Mouse (Mus musculus) thymus, adult 2 months (tissue): ENCODE results near the gene Tnfsf13b. TPM values are rescaled to one million over a fixed set of nuclear protein-coding genes. Genes with fewer than 3 reads are reported as not detected.

Source experiments
- DNase-seq: peaks from one replicate; pipeline ENCODE4 v3.0.0; 2021
- H3K27ac ChIP-seq: fragments of 200-500 bp; 2 replicates; pipeline ENCODE4 v1.5.1; 2012; ENCODE audit warnings: low read length, control low read depth; ENCODE audit not compliant: control insufficient read depth, insufficient read depth
- H3K27me3 ChIP-seq: fragments of 200-500 bp; 2 replicates; pipeline ENCODE4 v1.6.1; 2012; ENCODE audit warnings: mild to moderate bottlenecking, low read length, moderate library complexity, mixed read lengths; ENCODE audit not compliant: control insufficient read depth, insufficient read depth
- H3K36me3 ChIP-seq: fragments of 200-500 bp; 2 replicates; pipeline ENCODE4 v1.6.1; 2012; ENCODE audit warnings: mild to moderate bottlenecking, low read length, moderate library complexity; ENCODE audit not compliant: control insufficient read depth, insufficient read depth
- H3K4me1 ChIP-seq: fragments of 200-500 bp; replicated peaks from 2 replicates; pipeline ENCODE4 v1.6.1; 2012; ENCODE audit warnings: low read length; ENCODE audit not compliant: control insufficient read depth, insufficient read depth
- H3K4me3 ChIP-seq: fragments of 200-500 bp; 2 replicates; pipeline ENCODE4 v1.5.1; 2012; ENCODE audit warnings: mild to moderate bottlenecking, low read length, control low read depth, moderate library complexity; ENCODE audit not compliant: control insufficient read depth, insufficient read depth
- CTCF ChIP-seq: fragments of 200-500 bp; IDR thresholded peaks from 2 replicates; pipeline ENCODE4 v1.5.1; 2012; ENCODE audit warnings: mild to moderate bottlenecking, control low read depth, low read length, moderate library complexity, borderline replicate concordance; ENCODE audit not compliant: control insufficient read depth, poor library complexity, insufficient read depth; ENCODE audit errors: extremely low read depth
- POLR2A ChIP-seq: fragments of 200-500 bp; IDR thresholded peaks from 2 replicates; pipeline ENCODE4 v1.6.1; 2012; ENCODE audit warnings: mild to moderate bottlenecking, low read length, control low read depth, moderate library complexity; ENCODE audit not compliant: control insufficient read depth, poor library complexity, insufficient read depth; ENCODE audit errors: extremely low read depth
- WGBS: fragments of 180-500 bp; shearing (Covaris S2); methylation state at CpG from one replicate; pipeline ENCODE4 v1.1.7; 2018; 5-methylcytosine and 5-hydroxymethylcytosine counted together
- polyA plus RNA-seq: library from polyadenylated mRNA; depleted of rRNA; stranded (reverse); fragments of >200 nt; gene quantifications from 2 replicates; pipeline ENCODE4 v1.2.3, GENCODE M21; 2012

The Tnfsf13b gene
- polyA plus RNA-seq, 1 experiment: 1.7 TPM

DNA sequence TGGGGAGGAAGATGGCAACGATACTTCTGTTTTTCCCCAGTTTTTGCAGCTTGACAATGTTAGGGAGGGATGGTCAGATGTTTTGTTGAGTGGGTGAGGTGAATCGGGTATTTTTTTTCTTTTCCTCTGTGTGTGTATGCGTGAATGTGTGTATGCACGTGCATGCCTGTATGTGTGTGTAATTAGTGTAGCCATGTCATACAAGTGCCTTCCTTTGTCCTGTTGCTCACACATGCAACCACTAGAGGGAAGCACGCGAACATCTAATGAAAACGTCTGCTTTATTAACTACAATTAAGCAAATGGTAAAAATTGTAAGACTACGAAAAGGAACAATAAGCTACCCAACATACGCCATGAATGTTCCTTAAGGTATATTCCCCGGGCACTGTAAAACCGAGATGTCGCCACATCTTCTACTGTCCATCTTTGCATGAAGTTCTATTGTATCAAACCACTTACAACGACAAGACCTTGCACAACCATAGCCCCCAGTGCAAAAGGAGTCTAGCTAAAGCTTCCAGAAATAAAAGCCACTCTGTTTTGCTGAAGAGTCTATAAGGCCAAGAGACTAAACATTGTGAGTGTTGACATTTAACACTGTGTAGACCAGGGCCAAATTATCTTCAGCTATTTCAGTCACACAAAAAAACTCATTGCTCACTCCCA, 37.7 kb downstream of the Tnfsf13b start:
- 58% methylated on average over 13 of the region's 13 CpGs for WGBS
- no peaks in the 10 kb centered on the region for H3K36me3 ChIP-seq
- no peak overlapping the region for H3K4me3 ChIP-seq
- H3K27ac ChIP-seq: no peak overlapping the region
- DNase-seq: peak; percentile 2
- no peaks in the 10 kb centered on the region for H3K27me3 ChIP-seq
- H3K4me1 ChIP-seq: no peaks in the 10 kb centered on the region
- TF ChIP-seq POLR2A (no peak), CTCF (no peak)

DNA sequence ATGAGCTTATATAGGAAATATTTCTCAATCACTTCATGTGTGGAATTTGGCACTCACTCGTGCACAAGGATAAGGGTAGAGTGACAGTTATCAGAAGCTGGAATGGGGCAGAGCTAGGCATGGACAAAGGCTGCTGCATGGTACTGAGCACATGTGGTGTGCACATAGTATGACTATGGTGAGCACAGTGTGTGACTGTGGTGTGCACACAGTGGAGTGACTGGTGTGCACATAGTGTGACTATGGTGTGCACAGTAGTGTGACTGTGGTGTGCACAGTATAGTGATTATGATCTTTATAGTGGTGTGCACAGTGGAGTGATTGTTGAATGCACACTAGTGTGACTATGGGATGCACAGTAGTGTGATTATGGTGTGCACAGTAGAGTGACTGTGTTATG, 39.5 kb downstream of the Tnfsf13b start:
- 75% methylated on average over 1 of the region's 1 CpGs for WGBS
- no peak overlapping the region for H3K4me3 ChIP-seq
- no peaks in the 10 kb centered on the region for H3K4me1 ChIP-seq
- H3K36me3 ChIP-seq: no peaks in the 10 kb centered on the region
- TF ChIP-seq CTCF: no peak
- no peak for TF ChIP-seq POLR2A
- H3K27me3 ChIP-seq: no peaks in the 10 kb centered on the region
- no peak overlapping the region for H3K27ac ChIP-seq
- no peak for DNase-seq

DNA sequence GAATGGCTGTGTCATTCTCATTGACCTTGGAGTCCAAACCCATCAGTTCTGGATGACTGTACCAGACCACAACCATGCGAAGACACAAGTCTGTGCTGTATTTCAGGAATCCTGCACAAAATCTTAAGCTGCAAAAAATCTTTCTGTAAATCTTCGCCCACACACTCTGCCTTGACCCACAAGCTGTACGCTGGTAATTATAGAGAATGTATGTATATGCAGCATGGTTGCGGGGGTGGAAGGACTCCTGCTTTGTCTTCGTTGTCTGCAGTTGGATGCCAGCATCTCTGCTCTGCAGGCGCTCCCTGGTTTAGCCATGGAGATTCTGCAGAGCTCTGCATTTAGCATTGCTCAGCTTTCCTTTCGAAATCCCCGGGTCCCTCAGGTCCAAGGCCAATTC, 42.9 kb downstream of the Tnfsf13b start:
- H3K4me1 ChIP-seq: no peaks in the 10 kb centered on the region
- no peak for TF ChIP-seq CTCF
- no peak for TF ChIP-seq POLR2A
- H3K27me3 ChIP-seq: no peaks in the 10 kb centered on the region
- DNase-seq: no peak
- H3K27ac ChIP-seq: no peak overlapping the region
- H3K36me3 ChIP-seq: no peaks in the 10 kb centered on the region
- 84% methylated on average over 8 of the region's 8 CpGs for WGBS
- no peak overlapping the region for H3K4me3 ChIP-seq

DNA sequence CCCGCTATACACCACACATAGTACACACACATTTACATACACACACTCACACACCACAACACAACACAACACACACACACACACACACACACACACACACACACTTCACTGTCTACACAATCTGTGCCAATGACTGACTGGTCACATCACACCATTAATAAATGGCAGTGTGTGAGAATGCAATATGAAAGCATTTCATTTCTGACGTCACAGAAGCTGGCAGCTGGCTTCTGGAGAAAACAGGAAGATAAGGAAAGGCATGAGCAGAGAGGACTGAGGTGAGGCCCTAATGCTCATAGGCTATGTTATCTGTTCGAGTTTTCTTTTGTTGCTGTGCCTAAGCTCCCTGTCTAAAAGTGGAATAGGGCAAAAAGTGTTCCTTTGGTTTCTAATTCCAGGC, 45.3 kb downstream of the Tnfsf13b start:
- WGBS: 47% methylated on average over 3 of the region's 3 CpGs
- no peaks in the 10 kb centered on the region for H3K36me3 ChIP-seq
- H3K27me3 ChIP-seq: no peaks in the 10 kb centered on the region
- no peaks in the 10 kb centered on the region for H3K4me1 ChIP-seq
- no peak overlapping the region for H3K4me3 ChIP-seq
- no peak for TF ChIP-seq CTCF
- TF ChIP-seq POLR2A: no peak
- H3K27ac ChIP-seq: no peak overlapping the region
- DNase-seq: no peak

DNA sequence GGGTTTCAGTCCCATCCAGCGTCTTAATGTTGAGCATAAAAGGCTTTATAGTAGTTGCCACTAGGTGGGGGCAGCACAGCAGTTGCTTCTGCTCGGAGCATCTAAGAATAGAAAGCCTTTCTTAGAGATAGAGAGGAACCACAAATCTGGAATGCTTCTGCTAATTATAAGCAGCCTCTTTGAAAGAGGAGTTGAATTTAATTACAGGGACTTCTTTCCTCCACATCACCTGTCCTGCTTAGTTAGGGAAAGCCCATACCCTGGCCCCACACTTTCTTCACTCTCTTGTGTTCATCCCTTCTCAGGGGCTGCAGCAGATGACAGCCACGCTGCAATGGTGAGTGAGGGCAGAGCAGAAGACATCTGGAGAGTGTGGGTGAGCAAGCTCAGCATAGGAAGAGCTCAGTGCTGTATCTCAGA, 47.3 kb downstream of the Tnfsf13b start:
- no peaks in the 10 kb centered on the region for H3K36me3 ChIP-seq
- TF ChIP-seq POLR2A: no peak
- no peak for TF ChIP-seq CTCF
- no peak for DNase-seq
- H3K27me3 ChIP-seq: no peaks in the 10 kb centered on the region
- WGBS: 21% methylated on average over 3 of the region's 3 CpGs
- H3K4me1 ChIP-seq: no peaks in the 10 kb centered on the region
- H3K27ac ChIP-seq: no peak overlapping the region
- H3K4me3 ChIP-seq: no peak overlapping the region

DNA sequence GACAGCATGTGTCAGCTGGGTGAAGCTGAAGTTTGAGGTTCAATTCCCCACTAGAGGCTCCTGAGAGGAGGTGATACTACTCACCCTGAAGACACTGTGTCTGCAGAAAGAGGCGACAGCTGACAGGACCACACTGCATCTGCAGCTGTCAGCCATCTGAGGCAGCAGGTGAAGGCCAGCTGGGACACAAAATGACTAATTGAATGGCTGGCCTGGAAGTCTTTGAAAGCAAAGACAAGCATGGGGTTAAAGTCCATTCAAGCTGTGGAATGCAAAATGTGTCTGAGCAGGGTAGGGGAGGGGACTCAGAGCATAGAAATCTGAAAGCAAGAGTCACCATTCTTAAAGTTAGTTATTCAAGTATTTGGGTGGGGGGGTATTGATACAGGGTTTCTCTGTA, 54.7 kb downstream of the Tnfsf13b start:
- Histone ChIP-seq H3K27me3 (no peaks in the 10 kb centered on the region), H3K4me1 (no peaks in the 10 kb centered on the region), H3K4me3 (no peak overlapping the region), H3K27ac (no peak overlapping the region), H3K36me3 (no peaks in the 10 kb centered on the region)
- WGBS: 58% methylated on average over 1 of the region's 1 CpGs
- TF ChIP-seq POLR2A: no peak
- TF ChIP-seq CTCF: no peak
- DNase-seq: no peak

DNA sequence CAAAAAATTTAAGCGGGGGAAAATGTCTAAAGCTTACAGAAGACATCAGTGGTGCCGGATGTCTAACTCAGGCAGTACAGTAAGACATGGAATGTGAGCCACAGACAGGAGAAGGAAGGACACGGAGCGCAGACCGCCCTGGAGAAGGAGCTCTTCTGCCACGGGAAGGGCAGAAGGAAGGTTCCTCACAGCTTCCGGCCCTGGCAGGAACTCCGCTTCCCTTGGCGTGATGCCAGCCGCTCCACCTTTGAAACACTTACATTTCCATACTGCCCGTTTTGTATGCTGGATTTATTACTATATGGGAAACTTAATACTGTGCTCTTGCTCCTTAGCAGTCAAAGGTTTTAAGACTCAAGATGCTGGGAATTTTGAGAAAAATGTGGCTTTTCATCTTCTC, 60.6 kb downstream of the Tnfsf13b start:
- Histone ChIP-seq H3K4me3 (no peak overlapping the region), H3K27me3 (no peaks in the 10 kb centered on the region), H3K4me1 (no peaks in the 10 kb centered on the region), H3K27ac (no peak overlapping the region), H3K36me3 (no peaks in the 10 kb centered on the region)
- no peak for DNase-seq
- TF ChIP-seq CTCF (no peak), POLR2A (no peak)
- WGBS: 83% methylated on average over 11 of the region's 11 CpGs
